Mouse (Mus musculus) lung, postnatal 0 days (tissue): ENCODE results near the gene Slc1a3. TPM values are rescaled to one million over a fixed set of nuclear protein-coding genes. Genes with fewer than 3 reads are reported as not detected.
"Not testable (repeated sequence)": the region's sequence is repeated elsewhere in the genome, so short reads cannot be mapped to it uniquely, and the experiment has no call there.

Experiments used
- ATAC-seq: fragments of 200-750 bp; cut with Nextera tagmentation; 2 replicates; pipeline ENCODE4 v1.8.0; 2017; ENCODE audit warnings: moderate library complexity
- DNase-seq: peaks from one replicate; pipeline ENCODE4 v3.0.0-alpha.2; 2016; ENCODE audit warnings: low spot score
- H3K27ac ChIP-seq: fragments of 300-500 bp; sonication (generic); 2 replicates; pipeline ENCODE4 v1.5.1; 2014; ENCODE audit warnings: antibody characterized with exemption, mild to moderate bottlenecking, low read length, mixed read lengths
- H3K27me3 ChIP-seq: fragments of 300-500 bp; sonication (generic); replicated peaks from 2 replicates; pipeline ENCODE4 v1.6.1; 2014; ENCODE audit warnings: low read length, mixed read lengths; ENCODE audit not compliant: insufficient read depth
- H3K36me3 ChIP-seq: fragments of 300-500 bp; sonication (generic); 2 replicates; pipeline ENCODE4 v1.6.1; 2014; ENCODE audit warnings: low read length, mixed read lengths; ENCODE audit not compliant: insufficient read depth
- H3K4me1 ChIP-seq: fragments of 300-500 bp; sonication (generic); 2 replicates; pipeline ENCODE4 v1.6.1; 2014; ENCODE audit warnings: antibody characterized with exemption, low read depth, low read length, mixed read lengths; ENCODE audit not compliant: insufficient read depth
- H3K4me2 ChIP-seq: fragments of 300-500 bp; sonication (generic); replicated peaks from 2 replicates; pipeline ENCODE4 v1.6.1; 2014; ENCODE audit warnings: low read depth, mild to moderate bottlenecking, low read length, moderate library complexity, mixed read lengths
- H3K4me3 ChIP-seq: fragments of 300-500 bp; sonication (generic); 2 replicates; pipeline ENCODE4 v1.5.1; 2014; ENCODE audit warnings: low read depth, low read length
- H3K9ac ChIP-seq: fragments of 300-500 bp; sonication (generic); replicated peaks from 2 replicates; pipeline ENCODE4 v1.6.1; 2014; ENCODE audit warnings: low read depth, mild to moderate bottlenecking
- H3K9me3 ChIP-seq: fragments of 300-500 bp; sonication (generic); 2 replicates; pipeline ENCODE4 v1.6.1; 2016; ENCODE audit warnings: low read length, mixed read lengths
- CTCF ChIP-seq: IDR thresholded peaks from 2 replicates; pipeline ENCODE4 v1.5.1; 2016; ENCODE audit warnings: antibody characterized with exemption, mild to moderate bottlenecking
- EP300 ChIP-seq: IDR thresholded peaks from 2 replicates; pipeline ENCODE4 v1.6.1; 2016; ENCODE audit warnings: antibody characterized with exemption, mild to moderate bottlenecking, control low read depth
- WGBS: fragments of 180-500 bp; shearing (Covaris S2); extraction: QIAGEN DNeasy Blood & Tissue Kit; methylation state at CpG from one replicate; pipeline ENCODE4 v1.1.7; 2014; 5-methylcytosine and 5-hydroxymethylcytosine counted together
- polyA plus RNA-seq: library from polyadenylated mRNA; unstranded; fragments of >200 nt; fragmentation: Nextera tagmentation; extraction: Ambion mirVana; gene quantifications from 2 replicates; pipeline ENCODE4 v1.2.1, GENCODE M21; 2015

The Slc1a3 gene
- polyA plus RNA-seq, 1 experiment from 2014 or later = 17.2 TPM

GRCm38 (mm10) chr15:8697976-8698375, 12.6 kb downstream of the Slc1a3 start:
- Histone ChIP-seq H3K27me3 (no peaks in the 10 kb centered on the region), H3K4me2 (no peak overlapping the region), H3K36me3 (no peaks in the 10 kb centered on the region), H3K4me1 (no peaks in the 10 kb centered on the region), H3K9me3 (no peaks in the 10 kb centered on the region), H3K9ac (no peak overlapping the region), H3K4me3 (no peak overlapping the region), H3K27ac (no peak overlapping the region)
- no peak for DNase-seq
- TF ChIP-seq EP300 = no peak
- no peak for TF ChIP-seq CTCF
- ATAC-seq = no peak
- WGBS = 46% methylated on average over 3 of the region's 3 CpGs

GRCm38 (mm10) chr15:8697500-8697899, 13.1 kb downstream of the Slc1a3 start:
- Histone ChIP-seq H3K9me3 (no peaks in the 10 kb centered on the region), H3K4me2 (no peak overlapping the region), H3K4me3 (no peak overlapping the region), H3K4me1 (no peaks in the 10 kb centered on the region), H3K36me3 (no peaks in the 10 kb centered on the region), H3K27me3 (no peaks in the 10 kb centered on the region), H3K9ac (no peak overlapping the region), H3K27ac (no peak overlapping the region)
- DNase-seq (no peak), ATAC-seq (no peak)
- TF ChIP-seq CTCF = no peak
- WGBS = 41% methylated on average over 3 of the region's 3 CpGs

GRCm38 (mm10) chr15:8690141-8690540, 20.4 kb downstream of the Slc1a3 start:
- DNase-seq, H3K4me1 ChIP-seq, H3K4me2 ChIP-seq, H3K4me3 ChIP-seq, H3K27me3 ChIP-seq, ATAC-seq, H3K36me3 ChIP-seq, H3K27ac ChIP-seq, H3K9me3 ChIP-seq, H3K9ac ChIP-seq: not testable (repeated sequence)
- 94% methylated on average over 4 of the region's 6 CpGs for WGBS

GRCm38 (mm10) chr15:8686846-8687245, 23.7 kb downstream of the Slc1a3 start:
- no peak overlapping the region for H3K4me2 ChIP-seq
- 85% methylated on average over 4 of the region's 4 CpGs for WGBS
- no peaks in the 10 kb centered on the region for H3K36me3 ChIP-seq
- H3K4me3 ChIP-seq = no peak overlapping the region
- ATAC-seq = no peak
- H3K4me1 ChIP-seq = no peaks in the 10 kb centered on the region
- no peaks in the 10 kb centered on the region for H3K27me3 ChIP-seq
- no peaks in the 10 kb centered on the region for H3K9me3 ChIP-seq
- H3K9ac ChIP-seq = no peak overlapping the region
- DNase-seq = no peak
- no peak overlapping the region for H3K27ac ChIP-seq
- TF ChIP-seq CTCF (no peak), EP300 (no peak)

- DNase-seq = peak; percentile 64
- Histone ChIP-seq H3K4me2 (no peak overlapping the region), H3K9me3 (no peaks in the 10 kb centered on the region), H3K4me1 (no peaks in the 10 kb centered on the region), H3K27me3 (no peaks in the 10 kb centered on the region), H3K9ac (no peak overlapping the region), H3K27ac (no peak overlapping the region), H3K4me3 (no peak overlapping the region), H3K36me3 (no peaks in the 10 kb centered on the region)
- ATAC-seq = peak; percentile 94
- WGBS = 59% methylated on average over 7 of the region's 7 CpGs
- TF ChIP-seq CTCF (no peak), EP300 (peak; percentile 71)
Observed at GRCm38 (mm10) chr15:8685506-8685905, 25.1 kb downstream of the Slc1a3 start.

- TF ChIP-seq EP300 (no peak), CTCF (no peak)
- DNase-seq = no peak
Observed at GRCm38 (mm10) chr15:8684263-8684662, 26.3 kb downstream of the Slc1a3 start.

GRCm38 (mm10) chr15:8682871-8683270, 27.7 kb downstream of the Slc1a3 start:
- no peak for DNase-seq
- WGBS = 65% methylated on average over 3 of the region's 3 CpGs

More at GRCm38 (mm10) chr15:8684263-8684662, 26.3 kb downstream of the Slc1a3 start:
- Histone ChIP-seq H3K4me1 (no peaks in the 10 kb centered on the region), H3K4me3 (no peak overlapping the region), H3K27ac (no peak overlapping the region), H3K36me3 (no peaks in the 10 kb centered on the region), H3K9me3 (no peaks in the 10 kb centered on the region), H3K27me3 (no peaks in the 10 kb centered on the region), H3K9ac (no peak overlapping the region), H3K4me2 (no peak overlapping the region)
- WGBS = 80% methylated on average over 3 of the region's 3 CpGs
- ATAC-seq = no peak

More at GRCm38 (mm10) chr15:8682871-8683270, 27.7 kb downstream of the Slc1a3 start:
- no peak overlapping the region for H3K4me2 ChIP-seq
- no peak for ATAC-seq
- H3K27me3 ChIP-seq = no peaks in the 10 kb centered on the region
- no peaks in the 10 kb centered on the region for H3K36me3 ChIP-seq
- H3K9me3 ChIP-seq = no peaks in the 10 kb centered on the region
- H3K4me1 ChIP-seq = no peaks in the 10 kb centered on the region
- H3K9ac ChIP-seq = no peak overlapping the region
- H3K27ac ChIP-seq = no peak overlapping the region
- TF ChIP-seq CTCF (no peak), EP300 (no peak)
- H3K4me3 ChIP-seq = no peak overlapping the region
